21 mouse cellular contexts compared by ENCODE assay signal in the genomic region with DNA sequence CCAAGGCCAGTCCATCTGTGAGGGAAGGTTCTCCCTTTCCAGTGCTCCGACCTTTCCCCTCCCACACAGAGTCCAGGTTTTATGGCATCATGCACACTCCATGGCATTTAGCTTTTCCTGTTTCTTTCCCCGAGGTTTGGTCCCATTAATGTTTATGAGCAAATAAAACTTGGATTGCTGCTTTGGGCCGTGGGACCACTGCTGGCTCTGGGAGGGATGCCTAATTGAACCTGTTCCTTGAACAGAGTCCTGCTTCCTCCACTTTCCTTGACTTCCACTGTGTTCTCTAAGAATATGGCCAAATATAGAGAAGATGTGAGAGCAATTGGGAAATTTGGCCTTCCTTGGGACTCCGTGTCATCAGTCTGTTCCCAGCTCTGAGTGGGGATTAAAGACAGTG.
"Had no signal": no experiment of that assay in that cellular context is flagged by ENCODE, and none has a peak within 500 bp of the region (broad histone marks: within the 10 kb centered on the region; RNA-seq: fewer than 3 reads in every experiment).

No protein-coding gene starts in this region.

- DNase-seq: lung, adult 18-20 months; lung, embryonic 14.5 days; lung, postnatal 10 days; lung, postnatal 4 days; midbrain, embryonic 14.5 days; retina, postnatal 1 day; right cerebral cortex, adult 18-20 months; right cerebral cortex, postnatal 25 days; right cerebral cortex, postnatal 4 days; spleen, adult 18-20 months; thymus, adult 2 months; thymus, postnatal 25 days; thymus, postnatal 4 days had no signal

- H3K9me3 ChIP-seq: neural tube, embryonic 15.5 days; stomach, embryonic 15.5 days had no signal

- ATAC-seq: midbrain, embryonic 16.5 days had no signal

- H3K27me3 ChIP-seq: midbrain, embryonic 12.5 days; neural tube, embryonic 13.5 days; neural tube, embryonic 15.5 days; stomach, embryonic 15.5 days had no signal

- H3K4me3 ChIP-seq: midbrain, embryonic 10.5 days; midbrain, embryonic 12.5 days; myocyte; neural tube, embryonic 13.5 days; neural tube, embryonic 15.5 days; stomach, embryonic 15.5 days had no signal

- H3K9ac ChIP-seq: lung, embryonic 14.5 days; midbrain, embryonic 12.5 days; neural tube, embryonic 13.5 days; neural tube, embryonic 15.5 days; stomach, embryonic 15.5 days had no signal

- H3K27ac ChIP-seq: midbrain, embryonic 10.5 days; midbrain, embryonic 12.5 days; neural tube, embryonic 13.5 days; neural tube, embryonic 15.5 days; stomach, embryonic 15.5 days; stomach, postnatal 0 days had no signal

- H3K36me3 ChIP-seq: midbrain, embryonic 10.5 days; midbrain, embryonic 12.5 days; neural tube, embryonic 13.5 days; neural tube, embryonic 15.5 days; stomach, embryonic 15.5 days had no signal

- H3K4me2 ChIP-seq: lung, embryonic 14.5 days; midbrain, embryonic 12.5 days; neural tube, embryonic 13.5 days; neural tube, embryonic 15.5 days; stomach, embryonic 15.5 days had no signal

- H3K4me1 ChIP-seq: midbrain, embryonic 10.5 days; midbrain, embryonic 12.5 days; neural tube, embryonic 13.5 days; neural tube, embryonic 15.5 days; stomach, embryonic 15.5 days had no signal
